Mouse (Mus musculus) forebrain, embryonic 11.5 days (tissue): Measurements from ENCODE around the gene Trpm3. TPM values are rescaled to one million over a fixed set of nuclear protein-coding genes. Genes with fewer than 3 reads are reported as not detected.

Source experiments
- ATAC-seq: fragments of 200-750 bp; cut with Nextera tagmentation; replicated peaks from 2 replicates; pipeline ENCODE4 v1.8.0; 2017; ENCODE audit warnings: moderate TSS enrichment; ENCODE audit not compliant: low FRiP score
- DNase-seq: peaks from one replicate; pipeline ENCODE4 v3.0.0-alpha.2; 2017; ENCODE audit warnings: low spot score
- H3K27ac ChIP-seq: fragments of 300-500 bp; sonication (generic); 2 replicates; pipeline ENCODE4 v1.5.1; 2014; ENCODE audit warnings: low read depth, low read length
- H3K27me3 ChIP-seq: fragments of 300-500 bp; sonication (generic); 2 replicates; pipeline ENCODE4 v1.6.1; 2014; ENCODE audit warnings: mild to moderate bottlenecking, low read length, mixed read lengths; ENCODE audit not compliant: control insufficient read depth, insufficient read depth
- H3K36me3 ChIP-seq: fragments of 300-500 bp; sonication (generic); 2 replicates; pipeline ENCODE4 v1.6.1; 2014; ENCODE audit warnings: mild to moderate bottlenecking, low read length, moderate library complexity, mixed read lengths; ENCODE audit not compliant: control insufficient read depth, insufficient read depth
- H3K4me1 ChIP-seq: fragments of 300-500 bp; sonication (generic); replicated peaks from 2 replicates; pipeline ENCODE4 v1.6.1; 2014; ENCODE audit warnings: low read length, mixed read lengths; ENCODE audit not compliant: control insufficient read depth, insufficient read depth
- H3K4me2 ChIP-seq: fragments of 300-500 bp; sonication (generic); 2 replicates; pipeline ENCODE4 v1.6.1; 2014; ENCODE audit warnings: low read depth, mild to moderate bottlenecking, low read length, moderate library complexity, mixed read lengths; ENCODE audit not compliant: severe bottlenecking
- H3K4me3 ChIP-seq: fragments of 300-500 bp; sonication (generic); 2 replicates; pipeline ENCODE4 v1.5.1; 2014; ENCODE audit warnings: low read depth, low read length
- H3K9ac ChIP-seq: fragments of 300-500 bp; sonication (generic); 2 replicates; pipeline ENCODE4 v1.6.1; 2014; ENCODE audit warnings: low read length
- H3K9me3 ChIP-seq: fragments of 300-500 bp; sonication (generic); 2 replicates; pipeline ENCODE4 v1.6.1; 2016; ENCODE audit warnings: low read length, mixed read lengths; ENCODE audit not compliant: control insufficient read depth
- WGBS: fragments of 180-500 bp; shearing (Covaris S2); extraction: QIAGEN DNeasy Blood & Tissue Kit; methylation state at CpG from one replicate; pipeline ENCODE4 v1.1.7; 2014; 5-methylcytosine and 5-hydroxymethylcytosine counted together
- polyA plus RNA-seq: library from polyadenylated mRNA; unstranded; fragments of >200 nt; fragmentation: Nextera tagmentation; extraction: Ambion mirVana; gene quantifications from 2 replicates; pipeline ENCODE4 v1.2.1, GENCODE M21; 2014

The Trpm3 gene
- 9.1 and 9.2 TPM in 2 replicates for polyA plus RNA-seq

GRCm38 (mm10) chr19:22138590-22139421, at the start of gene Trpm3:
Trpm3 (plus strand) TSS chr19:22139046.
- H3K36me3 ChIP-seq: no peaks in the 10 kb centered on the region
- peak; percentile 88 for DNase-seq
- peak within 1 kb of the TSS; percentile 66 for H3K4me2 ChIP-seq
- H3K27me3 ChIP-seq: no peaks in the 10 kb centered on the region
- peak; percentile 92 for ATAC-seq
- H3K4me1 ChIP-seq: no peaks in the 10 kb centered on the region
- H3K4me3 ChIP-seq: peak within 1 kb of the TSS; percentile 33
- WGBS: under 1% methylated on average over 39 of the region's 39 CpGs
- no peaks in the 10 kb centered on the region for H3K9me3 ChIP-seq
- no peak within 1 kb of the TSS for H3K27ac ChIP-seq
- no peak within 1 kb of the TSS for H3K9ac ChIP-seq

GRCm38 (mm10) chr19:22100582-22100981, 38.3 kb upstream of the Trpm3 start:
- Histone ChIP-seq H3K9me3 (no peaks in the 10 kb centered on the region), H3K4me1 (no peaks in the 10 kb centered on the region), H3K27ac (no peak overlapping the region), H3K9ac (no peak overlapping the region), H3K4me3 (no peak overlapping the region), H3K27me3 (no peaks in the 10 kb centered on the region), H3K4me2 (no peak overlapping the region), H3K36me3 (no peaks in the 10 kb centered on the region)
- 49% methylated on average over 4 of the region's 4 CpGs for WGBS
- ATAC-seq (no peak), DNase-seq (no peak)

GRCm38 (mm10) chr19:22103865-22104264, 35.0 kb upstream of the Trpm3 start:
- Histone ChIP-seq H3K9me3 (no peaks in the 10 kb centered on the region), H3K27ac (no peak overlapping the region), H3K27me3 (no peaks in the 10 kb centered on the region), H3K4me2 (no peak overlapping the region), H3K4me1 (no peaks in the 10 kb centered on the region), H3K4me3 (no peak overlapping the region), H3K36me3 (no peaks in the 10 kb centered on the region), H3K9ac (no peak overlapping the region)
- 83% methylated on average over 4 of the region's 4 CpGs for WGBS
- DNase-seq (no peak), ATAC-seq (no peak)

- no peaks in the 10 kb centered on the region for H3K27me3 ChIP-seq
- no peaks in the 10 kb centered on the region for H3K36me3 ChIP-seq
- H3K4me2 ChIP-seq: no peak overlapping the region
- H3K9ac ChIP-seq: no peak overlapping the region
- no peak overlapping the region for H3K27ac ChIP-seq
- ATAC-seq (no peak), DNase-seq (no peak)
- H3K9me3 ChIP-seq: no peaks in the 10 kb centered on the region
- 68% methylated on average over 7 of the region's 7 CpGs for WGBS
- H3K4me3 ChIP-seq: no peak overlapping the region
- no peaks in the 10 kb centered on the region for H3K4me1 ChIP-seq
Measured at GRCm38 (mm10) chr19:22104848-22105484, 33.9 kb upstream of the Trpm3 start.

GRCm38 (mm10) chr19:22105648-22106047, 33.2 kb upstream of the Trpm3 start:
- Histone ChIP-seq H3K4me1 (no peaks in the 10 kb centered on the region), H3K4me2 (no peak overlapping the region), H3K9me3 (no peaks in the 10 kb centered on the region), H3K27me3 (no peaks in the 10 kb centered on the region), H3K4me3 (no peak overlapping the region), H3K9ac (no peak overlapping the region), H3K27ac (no peak overlapping the region), H3K36me3 (no peaks in the 10 kb centered on the region)
- 77% methylated on average over 2 of the region's 2 CpGs for WGBS
- no peak for DNase-seq
- ATAC-seq: no peak

- ATAC-seq (no peak), DNase-seq (no peak)
- Histone ChIP-seq H3K27me3 (no peaks in the 10 kb centered on the region), H3K9me3 (no peaks in the 10 kb centered on the region), H3K4me2 (no peak overlapping the region), H3K4me1 (no peaks in the 10 kb centered on the region), H3K36me3 (no peaks in the 10 kb centered on the region), H3K9ac (no peak overlapping the region), H3K4me3 (no peak overlapping the region), H3K27ac (no peak overlapping the region)
- WGBS: 90% methylated on average over 8 of the region's 8 CpGs
Measured at GRCm38 (mm10) chr19:22108893-22109463, 29.9 kb upstream of the Trpm3 start.

- WGBS: 84% methylated on average over 2 of the region's 2 CpGs
- no peak for ATAC-seq
- DNase-seq: no peak
Measured at GRCm38 (mm10) chr19:22120976-22121375, 17.9 kb upstream of the Trpm3 start.

GRCm38 (mm10) chr19:22121631-22122030, 17.2 kb upstream of the Trpm3 start:
- no peaks in the 10 kb centered on the region for H3K27me3 ChIP-seq
- H3K9ac ChIP-seq: no peak overlapping the region
- H3K36me3 ChIP-seq: no peaks in the 10 kb centered on the region
- 78% methylated on average over 2 of the region's 2 CpGs for WGBS
- no peaks in the 10 kb centered on the region for H3K9me3 ChIP-seq
- DNase-seq (no peak), ATAC-seq (no peak)
- H3K27ac ChIP-seq: no peak overlapping the region
- no peak overlapping the region for H3K4me3 ChIP-seq
- H3K4me1 ChIP-seq: no peaks in the 10 kb centered on the region
- H3K4me2 ChIP-seq: no peak overlapping the region

More at GRCm38 (mm10) chr19:22120976-22121375, 17.9 kb upstream of the Trpm3 start:
- no peak overlapping the region for H3K4me3 ChIP-seq
- H3K9me3 ChIP-seq: no peaks in the 10 kb centered on the region
- no peaks in the 10 kb centered on the region for H3K27me3 ChIP-seq
- H3K9ac ChIP-seq: no peak overlapping the region
- no peak overlapping the region for H3K4me2 ChIP-seq
- no peak overlapping the region for H3K27ac ChIP-seq
- H3K4me1 ChIP-seq: no peaks in the 10 kb centered on the region
- H3K36me3 ChIP-seq: no peaks in the 10 kb centered on the region
